8 mouse cellular contexts compared by ENCODE assay signal in genomic region chr11:51757023-51757422, GRCm38 (mm10). TPM values are rescaled to one million over a fixed set of nuclear protein-coding genes. Genes with fewer than 3 reads are reported as not detected.
DNase-seq lines count a peak whose midpoint lies in the region; ATAC-seq and TF ChIP-seq lines count a peak whose summit lies in the region.

No protein-coding gene starts in this region.

- H3K9me3 ChIP-seq in heart, postnatal 0 days (replicated peaks; ENCODE audit: control insufficient read depth, low read length), result no peaks in the 10 kb centered on the region
- H3K9me3 ChIP-seq in forebrain, postnatal 0 days (ENCODE audit: low read length), result no peaks in the 10 kb centered on the region
- no peaks in the 10 kb centered on the region for H3K9me3 ChIP-seq in midbrain, embryonic 10.5 days (replicated peaks)

- H3K9ac ChIP-seq in heart, postnatal 0 days (replicated peaks; ENCODE audit: low read depth, low read length), result peak overlapping the region; percentile 94
- peak overlapping the region; percentile 89 for H3K9ac ChIP-seq in forebrain, postnatal 0 days

- no peak for DNase-seq in heart, postnatal 0 days (ENCODE audit: low spot score)
- no peak for DNase-seq in heart, adult 8-10 months (ENCODE audit: low spot score)
- no peak for DNase-seq in forebrain, postnatal 0 days
- DNase-seq in midbrain, embryonic 10.5 days (ENCODE audit: low spot score), result no peak
- no peak for DNase-seq in ovary, postnatal 36 days (ENCODE audit: low spot score)

- TF ChIP-seq EP300 in heart, postnatal 0 days (IDR thresholded peaks at IDR 0.05; ENCODE audit: low read depth), result no peak

- peak overlapping the region; percentile 88 for H3K27ac ChIP-seq in heart, postnatal 0 days (ENCODE audit: low read depth)
- peak overlapping the region; percentile 83; the same call in 1 of the 2 replicates for H3K27ac ChIP-seq in bone marrow, adult 2 months (ENCODE audit: control insufficient read depth, insufficient read depth, low read depth, low read length, poor library complexity)
- peak overlapping the region; percentile 76; the same call in 1 of the 2 replicates for H3K27ac ChIP-seq in forebrain, postnatal 0 days (ENCODE audit: low read depth, low read length)
- H3K27ac ChIP-seq in midbrain, embryonic 10.5 days (replicated peaks), result peak overlapping the region; percentile 82

- TF ChIP-seq POLR2A in bone marrow, adult 2 months (IDR thresholded peaks at IDR 0.05; ENCODE audit: borderline replicate concordance, control insufficient read depth, low read depth, low read length), result no peak

- WGBS in heart, postnatal 0 days, result 78% methylated on average over 11 of the region's 11 CpGs
- 75% methylated on average over 11 of the region's 11 CpGs for WGBS in bone marrow, adult 2 months
- 75% methylated on average over 11 of the region's 11 CpGs for WGBS in forebrain, postnatal 0 days
- WGBS in midbrain, embryonic 10.5 days, result 76% methylated on average over 11 of the region's 11 CpGs

- H3K4me3 ChIP-seq in heart, postnatal 0 days (ENCODE audit: low read depth, low read length), result peak overlapping the region; percentile 97
- peak overlapping the region; percentile 98 for H3K4me3 ChIP-seq in bone marrow, adult 2 months (replicated peaks; ENCODE audit: control insufficient read depth, low read depth, low read length)
- H3K4me3 ChIP-seq in forebrain, postnatal 0 days (ENCODE audit: low read depth, low read length), result peak overlapping the region; percentile 96
- peak overlapping the region; percentile 67 for H3K4me3 ChIP-seq in midbrain, embryonic 10.5 days

- no peak for TF ChIP-seq CTCF in heart, postnatal 0 days (IDR thresholded peaks at IDR 0.05; ENCODE audit: low read depth)
- TF ChIP-seq CTCF in bone marrow, adult 2 months (IDR thresholded peaks at IDR 0.05; ENCODE audit: control insufficient read depth, insufficient read depth, low read length), result no peak
- no peak for TF ChIP-seq CTCF in forebrain, postnatal 0 days (IDR thresholded peaks at IDR 0.05; ENCODE audit: low read depth)

- peaks cover 12% of the 10 kb centered on the region for H3K4me1 ChIP-seq in heart, postnatal 0 days (ENCODE audit: control insufficient read depth, insufficient read depth)
- H3K4me1 ChIP-seq in bone marrow, adult 2 months (ENCODE audit: control insufficient read depth, insufficient read depth, low read length), result no peaks in the 10 kb centered on the region; the same call in 1 of the 2 replicates
- H3K4me1 ChIP-seq in forebrain, postnatal 0 days (ENCODE audit: insufficient read depth), result peaks cover 8% of the 10 kb centered on the region; the same call in 1 of the 2 replicates
- H3K4me1 ChIP-seq in midbrain, embryonic 10.5 days, result peaks cover 24% of the 10 kb centered on the region

- ATAC-seq in heart, postnatal 0 days (ENCODE audit: insufficient read depth, low read depth), result no peak
- ATAC-seq in forebrain, postnatal 0 days, result no peak
- no peak for ATAC-seq in granulocyte monocyte progenitor cell, adult 5-6 weeks (replicated peaks; ENCODE audit: poor library complexity, severe bottlenecking)
- no peak for ATAC-seq in activated CD4-positive, CD25-positive, alpha-beta regulatory T cell, adult 4 months

- peak overlapping the region; percentile 84 for H3K4me2 ChIP-seq in heart, postnatal 0 days (ENCODE audit: low read depth, low read length)
- peak overlapping the region; percentile 77 for H3K4me2 ChIP-seq in forebrain, postnatal 0 days (ENCODE audit: low read depth)

- no peaks in the 10 kb centered on the region for H3K27me3 ChIP-seq in heart, postnatal 0 days (ENCODE audit: control insufficient read depth, insufficient read depth, low read length)
- H3K27me3 ChIP-seq in forebrain, postnatal 0 days (ENCODE audit: insufficient read depth, low read length), result no peaks in the 10 kb centered on the region
- H3K27me3 ChIP-seq in midbrain, embryonic 10.5 days (ENCODE audit: low read depth, poor library complexity, severe bottlenecking), result no peaks in the 10 kb centered on the region

- 0 out of 2 replicates have a peak, but pooled peaks cover 5% of the 10 kb centered on the region for H3K36me3 ChIP-seq in heart, postnatal 0 days (replicated peaks; ENCODE audit: control insufficient read depth, insufficient read depth, low read length)
- no peaks in the 10 kb centered on the region for H3K36me3 ChIP-seq in forebrain, postnatal 0 days (ENCODE audit: insufficient read depth)
- H3K36me3 ChIP-seq in midbrain, embryonic 10.5 days, result no peaks in the 10 kb centered on the region

RNA-seq across cellular contexts. Expression of gene Sec24a, which starts 6.4 kb away (rescaled TPM):
- total RNA-seq in heart, postnatal 0 days (2014; rRNA removed; ENCODE audit: low replicate concordance), result 8.3 and 11.8 TPM in 2 replicates
- polyA plus RNA-seq in heart, postnatal 0 days (2015; fragmentation: Nextera tagmentation; extraction: Ambion mirVana), result 6.2 and 7.3 TPM in 2 replicates
- 10 to 100 TPM; 15.0 to 16.9 (median 16.2) TPM for total RNA-seq in heart, adult 8-10 months (2022)
- 4.0 and 4.3 TPM in 2 replicates for polyA plus RNA-seq in bone marrow, adult 2 months (2011; ENCODE audit: insufficient read depth, insufficient read length, low replicate concordance, missing spikeins)
- 9.7 and 12.6 TPM in 2 replicates for total RNA-seq in forebrain, postnatal 0 days (2014; rRNA removed)
- 5.2 and 9.3 TPM in 2 replicates for polyA plus RNA-seq in forebrain, postnatal 0 days (2015; fragmentation: Nextera tagmentation; extraction: Ambion mirVana)
- polyA plus RNA-seq in midbrain, embryonic 10.5 days (2016; fragmentation: Nextera tagmentation; extraction: Ambion mirVana), result 12.9 and 14.8 TPM in 2 replicates
- 19.9 and 25.1 TPM in 2 replicates for total RNA-seq in granulocyte monocyte progenitor cell, adult 5-6 weeks (2014; fragmentation: Nextera tagmentation)
- total RNA-seq in granulocyte monocyte progenitor cell, adult 5-6 weeks (2017), result 7.0 and 7.7 TPM in 2 replicates
- 10 to 100 TPM; 20.9 to 28.3 TPM for polyA plus RNA-seq in activated CD4-positive, CD25-positive, alpha-beta regulatory T cell, adult 4 months (2017; shearing (Covaris generic))

RNA-seq across cellular contexts. Expression of gene Sar1b, which starts 6.5 kb away (rescaled TPM):
- 124 and 134 TPM in 2 replicates for total RNA-seq in heart, postnatal 0 days (2014; rRNA removed; ENCODE audit: low replicate concordance)
- 194 and 196 TPM in 2 replicates for polyA plus RNA-seq in heart, postnatal 0 days (2015; fragmentation: Nextera tagmentation; extraction: Ambion mirVana)
- 100 to 1,000 TPM; 149 to 178 (median 154) TPM for total RNA-seq in heart, adult 8-10 months (2022)
- polyA plus RNA-seq in bone marrow, adult 2 months (2011; ENCODE audit: insufficient read depth, insufficient read length, low replicate concordance, missing spikeins), result 5.7 and 9.3 TPM in 2 replicates
- total RNA-seq in forebrain, postnatal 0 days (2014; rRNA removed), result 114 and 147 TPM in 2 replicates
- 221 and 234 TPM in 2 replicates for polyA plus RNA-seq in forebrain, postnatal 0 days (2015; fragmentation: Nextera tagmentation; extraction: Ambion mirVana)
- polyA plus RNA-seq in midbrain, embryonic 10.5 days (2016; fragmentation: Nextera tagmentation; extraction: Ambion mirVana), result 124 and 125 TPM in 2 replicates
- total RNA-seq in granulocyte monocyte progenitor cell, adult 5-6 weeks (2014; fragmentation: Nextera tagmentation), result 61.3 and 80.3 TPM in 2 replicates
- 73.4 and 74.5 TPM in 2 replicates for total RNA-seq in granulocyte monocyte progenitor cell, adult 5-6 weeks (2017)
- polyA plus RNA-seq in activated CD4-positive, CD25-positive, alpha-beta regulatory T cell, adult 4 months (2017; shearing (Covaris generic)), result 100 to 1,000 TPM; 152 to 155 TPM

Comparison
In these comparisons a context has a peak if more than half of its experiments do, and no peak if none do; other contexts are left out.
1. RNA of gene Sar1b, which starts 6.5 kb away (polyA plus RNA-seq): 221 to 234 TPM in forebrain, postnatal 0 days, 194 to 196 TPM in heart, postnatal 0 days, 152 to 155 TPM in activated CD4-positive, CD25-positive, alpha-beta regulatory T cell, adult 4 months and 124 to 125 TPM in midbrain, embryonic 10.5 days; 5.7 to 9.3 TPM in bone marrow, adult 2 months; every median in the first group is over 10 times any median in the second.
2. Peak in every context shown above with its lines, with median percentiles within 50 percentile points of each other: H3K27ac ChIP-seq and H3K4me3 ChIP-seq.